Mouse (Mus musculus): Measurements from ENCODE around the gene Ncstn. TPM values are rescaled to one million over a fixed set of nuclear protein-coding genes. Genes with fewer than 3 reads are reported as not detected.

Gene Ncstn
- polyA plus RNA-seq (2016; fragmentation: Nextera tagmentation; extraction: Ambion mirVana) = 92.1 and 98.5 TPM in 2 replicates

GRCm38 (mm10) chr1:172082101-172082898 is at the start of gene Ncstn, which contains the start of gene Copa:
Ncstn (minus strand) TSS chr1:172082795.
Copa (plus strand) TSS chr1:172082529.
- DNase-seq (ENCODE audit: low spot score) = peak; percentile 94
- Histone ChIP-seq H3K36me3 (replicated peaks) (peaks cover 40% of the 10 kb centered on the region), H3K27ac (replicated peaks) (peak within 1 kb of the TSS; percentile 88), H3K4me3 (peak within 1 kb of the TSS; percentile 81), H3K27me3 (replicated peaks; ENCODE audit: low read depth, poor library complexity, severe bottlenecking) (no peaks in the 10 kb centered on the region), H3K4me1 (peaks cover 24% of the 10 kb centered on the region), H3K9me3 (no peaks in the 10 kb centered on the region)
- WGBS = under 1% methylated on average over 40 of the region's 40 CpGs

- H3K27ac ChIP-seq (replicated peaks) = no peak overlapping the region
- H3K4me3 ChIP-seq = no peak overlapping the region
- peaks cover 83% of the 10 kb centered on the region for H3K36me3 ChIP-seq (replicated peaks)
- no peak for DNase-seq (ENCODE audit: low spot score)
- H3K27me3 ChIP-seq (replicated peaks; ENCODE audit: low read depth, poor library complexity, severe bottlenecking) = no peaks in the 10 kb centered on the region
- H3K9me3 ChIP-seq = no peaks in the 10 kb centered on the region
- WGBS = 84% methylated on average over 7 of the region's 7 CpGs
- peaks cover 7% of the 10 kb centered on the region for H3K4me1 ChIP-seq
Measured at GRCm38 (mm10) chr1:172132319-172132718, 49.7 kb upstream of the Ncstn start.

GRCm38 (mm10) chr1:172129780-172130179 is 47.2 kb upstream of the Ncstn start:
- 93% methylated on average over 5 of the region's 5 CpGs for WGBS
- Histone ChIP-seq H3K9me3 (no peaks in the 10 kb centered on the region), H3K27ac (replicated peaks) (no peak overlapping the region), H3K36me3 (replicated peaks) (peaks cover 66% of the 10 kb centered on the region), H3K27me3 (replicated peaks; ENCODE audit: low read depth, poor library complexity, severe bottlenecking) (no peaks in the 10 kb centered on the region), H3K4me1 (peaks cover 11% of the 10 kb centered on the region), H3K4me3 (no peak overlapping the region)
- DNase-seq (ENCODE audit: low spot score) = no peak

- Histone ChIP-seq H3K4me1 (peaks cover 11% of the 10 kb centered on the region), H3K27me3 (replicated peaks; ENCODE audit: low read depth, poor library complexity, severe bottlenecking) (no peaks in the 10 kb centered on the region), H3K4me3 (no peak overlapping the region), H3K36me3 (replicated peaks) (peaks cover 59% of the 10 kb centered on the region), H3K9me3 (no peaks in the 10 kb centered on the region), H3K27ac (replicated peaks) (no peak overlapping the region)
- no peak for DNase-seq (ENCODE audit: low spot score)
- WGBS = 74% methylated on average over 2 of the region's 2 CpGs
Measured at GRCm38 (mm10) chr1:172129108-172129507, 46.5 kb upstream of the Ncstn start.

- H3K36me3 ChIP-seq (replicated peaks) = peaks cover 56% of the 10 kb centered on the region
- 95% methylated on average over 15 of the region's 15 CpGs for WGBS
- H3K9me3 ChIP-seq = no peaks in the 10 kb centered on the region
- peaks cover 11% of the 10 kb centered on the region for H3K4me1 ChIP-seq
- no peaks in the 10 kb centered on the region for H3K27me3 ChIP-seq (replicated peaks; ENCODE audit: low read depth, poor library complexity, severe bottlenecking)
- H3K4me3 ChIP-seq = no peak overlapping the region
- no peak overlapping the region for H3K27ac ChIP-seq (replicated peaks)
- DNase-seq (ENCODE audit: low spot score) = no peak
Measured at GRCm38 (mm10) chr1:172128563-172128962, 46.0 kb upstream of the Ncstn start.

- H3K4me1 ChIP-seq = peaks cover 11% of the 10 kb centered on the region
- H3K9me3 ChIP-seq = no peaks in the 10 kb centered on the region
- DNase-seq (ENCODE audit: low spot score) = no peak
- peaks cover 56% of the 10 kb centered on the region for H3K36me3 ChIP-seq (replicated peaks)
- WGBS = 51% methylated on average over 5 of the region's 5 CpGs
- H3K27ac ChIP-seq (replicated peaks) = peak overlapping the region; percentile 89
- peak overlapping the region; percentile 81 for H3K4me3 ChIP-seq
- H3K27me3 ChIP-seq (replicated peaks; ENCODE audit: low read depth, poor library complexity, severe bottlenecking) = no peaks in the 10 kb centered on the region
Measured at GRCm38 (mm10) chr1:172127487-172127886, 44.9 kb upstream of the Ncstn start.

- Histone ChIP-seq H3K27ac (replicated peaks) (peak within 1 kb of the TSS; percentile 89), H3K4me1 (peaks cover 11% of the 10 kb centered on the region), H3K27me3 (replicated peaks; ENCODE audit: low read depth, poor library complexity, severe bottlenecking) (no peaks in the 10 kb centered on the region), H3K4me3 (peak within 1 kb of the TSS; percentile 81), H3K9me3 (no peaks in the 10 kb centered on the region), H3K36me3 (replicated peaks) (peaks cover 56% of the 10 kb centered on the region)
- WGBS = 1% methylated on average over 42 of the region's 42 CpGs
- peak; percentile 96 for DNase-seq (ENCODE audit: low spot score)
Measured at GRCm38 (mm10) chr1:172126376-172127347, 44.1 kb upstream of the Ncstn start, which contains the start of gene Pex19. Pex19 (plus strand) TSS chr1:172126755.

- WGBS = 82% methylated on average over 6 of the region's 6 CpGs
- Histone ChIP-seq H3K27ac (replicated peaks) (no peak overlapping the region), H3K4me1 (peaks cover 11% of the 10 kb centered on the region), H3K9me3 (no peaks in the 10 kb centered on the region), H3K4me3 (no peak overlapping the region), H3K27me3 (replicated peaks; ENCODE audit: low read depth, poor library complexity, severe bottlenecking) (no peaks in the 10 kb centered on the region), H3K36me3 (replicated peaks) (peaks cover 57% of the 10 kb centered on the region)
- DNase-seq (ENCODE audit: low spot score) = no peak
Measured at GRCm38 (mm10) chr1:172124572-172124971, 42.0 kb upstream of the Ncstn start.

- Histone ChIP-seq H3K36me3 (replicated peaks) (peaks cover 62% of the 10 kb centered on the region), H3K27me3 (replicated peaks; ENCODE audit: low read depth, poor library complexity, severe bottlenecking) (no peaks in the 10 kb centered on the region), H3K4me3 (no peak overlapping the region), H3K27ac (replicated peaks) (no peak overlapping the region), H3K4me1 (peaks cover 8% of the 10 kb centered on the region), H3K9me3 (no peaks in the 10 kb centered on the region)
- DNase-seq (ENCODE audit: low spot score) = no peak
- WGBS = 80% methylated on average over 2 of the region's 2 CpGs
Measured at GRCm38 (mm10) chr1:172122671-172123070, 40.1 kb upstream of the Ncstn start.

GRCm38 (mm10) chr1:172119720-172120119 is 37.1 kb upstream of the Ncstn start:
- DNase-seq (ENCODE audit: low spot score) = peak; percentile 42
- WGBS = 61% methylated on average over 3 of the region's 3 CpGs
- Histone ChIP-seq H3K36me3 (replicated peaks) (peaks cover 92% of the 10 kb centered on the region), H3K4me3 (no peak overlapping the region), H3K27ac (replicated peaks) (no peak overlapping the region), H3K27me3 (replicated peaks; ENCODE audit: low read depth, poor library complexity, severe bottlenecking) (no peaks in the 10 kb centered on the region), H3K4me1 (no peaks in the 10 kb centered on the region), H3K9me3 (no peaks in the 10 kb centered on the region)

- no peaks in the 10 kb centered on the region for H3K27me3 ChIP-seq (replicated peaks; ENCODE audit: low read depth, poor library complexity, severe bottlenecking)
- no peak overlapping the region for H3K4me3 ChIP-seq
- H3K27ac ChIP-seq (replicated peaks) = no peak overlapping the region
- no peaks in the 10 kb centered on the region for H3K4me1 ChIP-seq
- no peak for DNase-seq (ENCODE audit: low spot score)
- H3K9me3 ChIP-seq = no peaks in the 10 kb centered on the region
- 88% methylated on average over 6 of the region's 6 CpGs for WGBS
- peaks cover 98% of the 10 kb centered on the region for H3K36me3 ChIP-seq (replicated peaks)
Measured at GRCm38 (mm10) chr1:172119100-172119499, 36.5 kb upstream of the Ncstn start.

- H3K4me3 ChIP-seq = no peak overlapping the region
- 94% methylated on average over 5 of the region's 5 CpGs for WGBS
- H3K9me3 ChIP-seq = no peaks in the 10 kb centered on the region
- no peak for DNase-seq (ENCODE audit: low spot score)
- no peaks in the 10 kb centered on the region for H3K4me1 ChIP-seq
- H3K27me3 ChIP-seq (replicated peaks; ENCODE audit: low read depth, poor library complexity, severe bottlenecking) = no peaks in the 10 kb centered on the region
- no peak overlapping the region for H3K27ac ChIP-seq (replicated peaks)
- H3K36me3 ChIP-seq (replicated peaks) = peaks cover 100% of the 10 kb centered on the region
Measured at GRCm38 (mm10) chr1:172116948-172117347, 34.4 kb upstream of the Ncstn start.

Measured in embryonic facial prominence, embryonic 10.5 days (tissue).